Mouse (Mus musculus) heart, adult 2 months (tissue): ENCODE data around the gene Kcnh7.

Experiments used
- CTCF ChIP-seq: fragments of 200-600 bp; IDR thresholded peaks from 2 replicates; pipeline ENCODE4 v1.8.1; 2022; ENCODE audit warnings: antibody characterized with exemption, mild to moderate bottlenecking, moderate library complexity
- POLR2A ChIP-seq: fragments of 200-500 bp; IDR thresholded peaks from 2 replicates; pipeline ENCODE4 v1.6.1; 2011; ENCODE audit warnings: mild to moderate bottlenecking, low read depth, low read length, control low read depth; ENCODE audit not compliant: insufficient read depth

DNA sequence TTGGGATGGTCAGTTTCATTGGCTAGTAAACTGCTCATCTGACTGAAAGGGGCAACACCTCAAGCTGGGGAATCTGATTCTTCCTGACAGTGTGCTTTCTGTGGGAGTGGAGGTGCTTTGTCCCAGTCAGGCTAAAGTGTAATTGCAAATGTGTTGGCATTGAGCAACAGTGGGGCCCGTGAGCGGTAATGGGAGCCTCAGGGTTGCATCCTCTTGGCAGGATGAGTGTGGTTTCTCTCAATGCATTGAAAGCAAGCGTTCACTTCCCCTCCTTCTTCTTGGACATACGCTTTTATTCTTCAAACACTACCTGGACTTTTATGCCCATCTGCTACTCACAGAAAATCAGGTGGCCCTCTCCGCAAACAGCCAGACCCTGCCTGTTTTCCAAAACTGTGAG is 511.3 kb downstream of the Kcnh7 start:
- no peak for TF ChIP-seq CTCF
- no peak for TF ChIP-seq POLR2A
